Mouse (Mus musculus) heart, postnatal 0 days (tissue): ENCODE measurements at regions not wholly inside any gene's neighbourhood (a gene's known extent, or its start where the extent isn't known, plus 50 kb on each side); places are given as distances from the start of the nearest gene placed in this dataset.

ENCODE experiments used
- CTCF ChIP-seq: IDR thresholded peaks from 2 replicates; pipeline ENCODE4 v1.5.1; 2016; ENCODE audit warnings: antibody characterized with exemption, control low read depth, low read depth
- EP300 ChIP-seq: IDR thresholded peaks from 2 replicates; pipeline ENCODE4 v1.6.1; 2016; ENCODE audit warnings: antibody characterized with exemption, low read depth

- TF ChIP-seq CTCF, result no peak
- TF ChIP-seq EP300, result no peak
Measured at GRCm38 (mm10) chr4:45673081-45673819, 125.6 kb upstream of the Aldh1b1 start.
